Mouse (Mus musculus): ENCODE results near the gene Olfr1416. TPM values are rescaled to one million over a fixed set of nuclear protein-coding genes. Genes with fewer than 3 reads are reported as not detected.

Gene Olfr1416
- polyA plus RNA-seq, 1 experiment from 2014 or later: not detected

GRCm38 (mm10) chr1:92473165-92474041 lies 11.5 kb downstream of the Olfr1416 start, which contains the start of gene Ndufa10:
Ndufa10 (minus strand) TSS chr1:92473860.
- H3K4me3 ChIP-seq (ENCODE audit: low read depth, low read length): peak within 1 kb of the TSS; percentile 98
- H3K9ac ChIP-seq (replicated peaks; ENCODE audit: low read depth, low read length): peak within 1 kb of the TSS; percentile 90
- no peaks in the 10 kb centered on the region for H3K9me3 ChIP-seq (ENCODE audit: control insufficient read depth, low read depth, low read length)
- ATAC-seq (ENCODE audit: insufficient number of reproducible peaks, insufficient read depth, low FRiP score, low read depth): peak; percentile 91
- H3K27ac ChIP-seq (ENCODE audit: low read length): peak within 1 kb of the TSS; percentile 56; the same call in 1 of the 2 replicates
- no peaks in the 10 kb centered on the region for H3K27me3 ChIP-seq (ENCODE audit: control insufficient read depth, insufficient read depth, low read length)
- peak within 1 kb of the TSS; percentile 91 for H3K4me2 ChIP-seq (replicated peaks; ENCODE audit: low read depth, low read length)
- peaks cover 18% of the 10 kb centered on the region for H3K36me3 ChIP-seq (ENCODE audit: control insufficient read depth, insufficient read depth, low read length)
- WGBS: 1% methylated on average over 67 of the region's 67 CpGs
- H3K4me1 ChIP-seq (ENCODE audit: control insufficient read depth, insufficient read depth, low read length): peaks cover 8% of the 10 kb centered on the region; the same call in 1 of the 2 replicates

- H3K27ac ChIP-seq (ENCODE audit: low read length): no peak overlapping the region
- peaks cover 55% of the 10 kb centered on the region for H3K36me3 ChIP-seq (ENCODE audit: control insufficient read depth, insufficient read depth, low read length)
- H3K9ac ChIP-seq (replicated peaks; ENCODE audit: low read depth, low read length): no peak overlapping the region
- H3K4me2 ChIP-seq (replicated peaks; ENCODE audit: low read depth, low read length): no peak overlapping the region
- H3K4me1 ChIP-seq (ENCODE audit: control insufficient read depth, insufficient read depth, low read length): peaks cover 4% of the 10 kb centered on the region; the same call in 1 of the 2 replicates
- H3K9me3 ChIP-seq (ENCODE audit: control insufficient read depth, low read depth, low read length): no peaks in the 10 kb centered on the region
- WGBS: 84% methylated on average over 4 of the region's 4 CpGs
- H3K27me3 ChIP-seq (ENCODE audit: control insufficient read depth, insufficient read depth, low read length): no peaks in the 10 kb centered on the region
- no peak for ATAC-seq (ENCODE audit: insufficient number of reproducible peaks, insufficient read depth, low FRiP score, low read depth)
- no peak overlapping the region for H3K4me3 ChIP-seq (ENCODE audit: low read depth, low read length)
Observed at GRCm38 (mm10) chr1:92468891-92469290, 16.0 kb downstream of the Olfr1416 start.

- H3K27me3 ChIP-seq (ENCODE audit: control insufficient read depth, insufficient read depth, low read length): no peaks in the 10 kb centered on the region
- WGBS: 90% methylated on average over 6 of the region's 6 CpGs
- H3K36me3 ChIP-seq (ENCODE audit: control insufficient read depth, insufficient read depth, low read length): peaks cover 59% of the 10 kb centered on the region
- no peaks in the 10 kb centered on the region for H3K9me3 ChIP-seq (ENCODE audit: control insufficient read depth, low read depth, low read length)
- no peaks in the 10 kb centered on the region for H3K4me1 ChIP-seq (ENCODE audit: control insufficient read depth, insufficient read depth, low read length)
- no peak overlapping the region for H3K4me2 ChIP-seq (replicated peaks; ENCODE audit: low read depth, low read length)
- no peak overlapping the region for H3K27ac ChIP-seq (ENCODE audit: low read length)
- no peak overlapping the region for H3K4me3 ChIP-seq (ENCODE audit: low read depth, low read length)
- H3K9ac ChIP-seq (replicated peaks; ENCODE audit: low read depth, low read length): no peak overlapping the region
- ATAC-seq (ENCODE audit: insufficient number of reproducible peaks, insufficient read depth, low FRiP score, low read depth): no peak
Observed at GRCm38 (mm10) chr1:92458416-92458815, 26.5 kb downstream of the Olfr1416 start.

GRCm38 (mm10) chr1:92457758-92458157 lies 27.2 kb downstream of the Olfr1416 start:
- no peaks in the 10 kb centered on the region for H3K4me1 ChIP-seq (ENCODE audit: control insufficient read depth, insufficient read depth, low read length)
- H3K4me3 ChIP-seq (ENCODE audit: low read depth, low read length): no peak overlapping the region
- H3K9me3 ChIP-seq (ENCODE audit: control insufficient read depth, low read depth, low read length): no peaks in the 10 kb centered on the region
- H3K27ac ChIP-seq (ENCODE audit: low read length): no peak overlapping the region
- no peak for ATAC-seq (ENCODE audit: insufficient number of reproducible peaks, insufficient read depth, low FRiP score, low read depth)
- H3K4me2 ChIP-seq (replicated peaks; ENCODE audit: low read depth, low read length): no peak overlapping the region
- no peaks in the 10 kb centered on the region for H3K27me3 ChIP-seq (ENCODE audit: control insufficient read depth, insufficient read depth, low read length)
- peaks cover 60% of the 10 kb centered on the region for H3K36me3 ChIP-seq (ENCODE audit: control insufficient read depth, insufficient read depth, low read length)
- H3K9ac ChIP-seq (replicated peaks; ENCODE audit: low read depth, low read length): no peak overlapping the region

- Histone ChIP-seq H3K4me2 (replicated peaks; ENCODE audit: low read depth, low read length) (no peak overlapping the region), H3K27me3 (ENCODE audit: control insufficient read depth, insufficient read depth, low read length) (no peaks in the 10 kb centered on the region), H3K9me3 (ENCODE audit: control insufficient read depth, low read depth, low read length) (no peaks in the 10 kb centered on the region), H3K4me1 (ENCODE audit: control insufficient read depth, insufficient read depth, low read length) (no peaks in the 10 kb centered on the region), H3K9ac (replicated peaks; ENCODE audit: low read depth, low read length) (no peak overlapping the region), H3K4me3 (ENCODE audit: low read depth, low read length) (no peak overlapping the region), H3K36me3 (ENCODE audit: control insufficient read depth, insufficient read depth, low read length) (peaks cover 56% of the 10 kb centered on the region), H3K27ac (ENCODE audit: low read length) (no peak overlapping the region)
- WGBS: 74% methylated on average over 8 of the region's 8 CpGs
- ATAC-seq (ENCODE audit: insufficient number of reproducible peaks, insufficient read depth, low FRiP score, low read depth): no peak
Observed at GRCm38 (mm10) chr1:92453751-92454445, 31.0 kb downstream of the Olfr1416 start.

GRCm38 (mm10) chr1:92448293-92448692 lies 36.6 kb downstream of the Olfr1416 start:
- Histone ChIP-seq H3K9me3 (ENCODE audit: control insufficient read depth, low read depth, low read length) (no peaks in the 10 kb centered on the region), H3K36me3 (ENCODE audit: control insufficient read depth, insufficient read depth, low read length) (peaks cover 60% of the 10 kb centered on the region), H3K9ac (replicated peaks; ENCODE audit: low read depth, low read length) (no peak overlapping the region), H3K4me1 (ENCODE audit: control insufficient read depth, insufficient read depth, low read length) (no peaks in the 10 kb centered on the region), H3K27me3 (ENCODE audit: control insufficient read depth, insufficient read depth, low read length) (no peaks in the 10 kb centered on the region), H3K27ac (ENCODE audit: low read length) (no peak overlapping the region), H3K4me3 (ENCODE audit: low read depth, low read length) (no peak overlapping the region), H3K4me2 (replicated peaks; ENCODE audit: low read depth, low read length) (no peak overlapping the region)
- 71% methylated on average over 3 of the region's 3 CpGs for WGBS
- no peak for ATAC-seq (ENCODE audit: insufficient number of reproducible peaks, insufficient read depth, low FRiP score, low read depth)

- Histone ChIP-seq H3K27me3 (ENCODE audit: control insufficient read depth, insufficient read depth, low read length) (no peaks in the 10 kb centered on the region), H3K9me3 (ENCODE audit: control insufficient read depth, low read depth, low read length) (no peaks in the 10 kb centered on the region), H3K27ac (ENCODE audit: low read length) (no peak overlapping the region), H3K4me2 (replicated peaks; ENCODE audit: low read depth, low read length) (no peak overlapping the region), H3K4me1 (ENCODE audit: control insufficient read depth, insufficient read depth, low read length) (peaks cover 4% of the 10 kb centered on the region), H3K4me3 (ENCODE audit: low read depth, low read length) (no peak overlapping the region), H3K36me3 (ENCODE audit: control insufficient read depth, insufficient read depth, low read length) (peaks cover 33% of the 10 kb centered on the region), H3K9ac (replicated peaks; ENCODE audit: low read depth, low read length) (no peak overlapping the region)
- no peak for ATAC-seq (ENCODE audit: insufficient number of reproducible peaks, insufficient read depth, low FRiP score, low read depth)
- 77% methylated on average over 6 of the region's 6 CpGs for WGBS
Observed at GRCm38 (mm10) chr1:92441453-92442063, 43.4 kb downstream of the Olfr1416 start.

- ATAC-seq (ENCODE audit: insufficient number of reproducible peaks, insufficient read depth, low FRiP score, low read depth): no peak
- H3K4me3 ChIP-seq (ENCODE audit: low read depth, low read length): no peak overlapping the region
- H3K9me3 ChIP-seq (ENCODE audit: control insufficient read depth, low read depth, low read length): no peaks in the 10 kb centered on the region
- peaks cover 27% of the 10 kb centered on the region for H3K36me3 ChIP-seq (ENCODE audit: control insufficient read depth, insufficient read depth, low read length)
- H3K4me2 ChIP-seq (replicated peaks; ENCODE audit: low read depth, low read length): no peak overlapping the region
- WGBS: 87% methylated on average over 9 of the region's 9 CpGs
- H3K27ac ChIP-seq (ENCODE audit: low read length): no peak overlapping the region
- H3K9ac ChIP-seq (replicated peaks; ENCODE audit: low read depth, low read length): no peak overlapping the region
- H3K27me3 ChIP-seq (ENCODE audit: control insufficient read depth, insufficient read depth, low read length): no peaks in the 10 kb centered on the region
- peaks cover 4% of the 10 kb centered on the region for H3K4me1 ChIP-seq (ENCODE audit: control insufficient read depth, insufficient read depth, low read length)
Observed at GRCm38 (mm10) chr1:92440066-92440750, 44.7 kb downstream of the Olfr1416 start.

Data from stomach, embryonic 14.5 days (tissue).